Mouse (Mus musculus) liver (tissue): ENCODE data around the gene Spint1.

ENCODE experiments used
- DNase-seq: peaks from one replicate; pipeline ENCODE4 v3.0.0-alpha.2; 2020; ENCODE audit warnings: mixed read lengths

The Spint1 gene

GRCm38 (mm10) chr2:119294411-119294810, 57.2 kb downstream of the Spint1 start:
- no peak for DNase-seq

GRCm38 (mm10) chr2:119296756-119297155, 59.6 kb downstream of the Spint1 start:
- no peak for DNase-seq

- no peak for DNase-seq
These were observed 60.3 kb downstream of the Spint1 start for GRCm38 (mm10) chr2:119297506-119297905.

GRCm38 (mm10) chr2:119298330-119298729, 61.2 kb downstream of the Spint1 start:
- peak; percentile 71 for DNase-seq

- no peak for DNase-seq
These were observed 61.7 kb downstream of the Spint1 start for GRCm38 (mm10) chr2:119298839-119299238.
